Mouse (Mus musculus) intestine, embryonic 16.5 days (tissue): ENCODE measurements around the gene Nfat5. TPM values are rescaled to one million over a fixed set of nuclear protein-coding genes. Genes with fewer than 3 reads are reported as not detected.

ENCODE experiments used
- ATAC-seq: fragments of 200-750 bp; cut with Nextera tagmentation; 2 replicates; pipeline ENCODE4 v1.8.0; 2017; ENCODE audit warnings: moderate TSS enrichment, moderate library complexity
- H3K27ac ChIP-seq: fragments of 300-500 bp; sonication (generic); 2 replicates; pipeline ENCODE4 v1.5.1; 2014; ENCODE audit warnings: mild to moderate bottlenecking, low read length
- H3K27me3 ChIP-seq: fragments of 300-500 bp; sonication (generic); replicated peaks from 2 replicates; pipeline ENCODE4 v1.6.1; 2014; ENCODE audit warnings: low read length, control low read depth, mixed read lengths; ENCODE audit not compliant: control insufficient read depth, insufficient read depth
- H3K36me3 ChIP-seq: fragments of 300-500 bp; sonication (generic); 2 replicates; pipeline ENCODE4 v1.6.1; 2014; ENCODE audit warnings: low read length, control low read depth; ENCODE audit not compliant: control insufficient read depth, insufficient read depth
- H3K4me1 ChIP-seq: fragments of 300-500 bp; sonication (generic); 2 replicates; pipeline ENCODE4 v1.6.1; 2014; ENCODE audit warnings: low read length, control low read depth, mixed read lengths; ENCODE audit not compliant: control insufficient read depth, insufficient read depth
- H3K4me2 ChIP-seq: fragments of 300-500 bp; sonication (generic); 2 replicates; pipeline ENCODE4 v1.6.1; 2014; ENCODE audit warnings: low read depth, low read length, control low read depth
- H3K4me3 ChIP-seq: fragments of 300-500 bp; sonication (generic); 2 replicates; pipeline ENCODE4 v1.5.1; 2014; ENCODE audit warnings: mild to moderate bottlenecking, low read length
- H3K9ac ChIP-seq: fragments of 300-500 bp; sonication (generic); 2 replicates; pipeline ENCODE4 v1.6.1; 2014; ENCODE audit warnings: low read depth, low read length
- H3K9me3 ChIP-seq: fragments of 300-500 bp; sonication (generic); 2 replicates; pipeline ENCODE4 v1.6.1; 2016; ENCODE audit warnings: low read length, control low read depth; ENCODE audit not compliant: control insufficient read depth
- WGBS: fragments of 180-500 bp; shearing (Covaris S2); extraction: QIAGEN DNeasy Blood & Tissue Kit; methylation state at CpG from one replicate; pipeline ENCODE4 v1.1.7; 2014; 5-methylcytosine and 5-hydroxymethylcytosine counted together
- polyA plus RNA-seq: library from polyadenylated mRNA; unstranded; fragments of >200 nt; fragmentation: Nextera tagmentation; extraction: Ambion mirVana; gene quantifications from 2 replicates; pipeline ENCODE4 v1.2.1, GENCODE M21; 2015

Nfat5 gene
- polyA plus RNA-seq, 1 experiment from 2014 or later: 5.9 TPM

GRCm38 (mm10) chr8:107425230-107425597, 131.9 kb downstream of the Nfat5 start:
- Histone ChIP-seq H3K9me3 (no peaks in the 10 kb centered on the region), H3K4me3 (peak overlapping the region; percentile 73; the same call in 1 of the 2 replicates), H3K27me3 (no peaks in the 10 kb centered on the region), H3K4me2 (no peak overlapping the region), H3K9ac (peak overlapping the region; percentile 91; the same call in 1 of the 2 replicates), H3K27ac (no peak overlapping the region), H3K4me1 (peaks cover 10% of the 10 kb centered on the region), H3K36me3 (0 out of 2 replicates have a peak, but pooled peaks cover 2% of the 10 kb centered on the region)
- ATAC-seq: no peak
- 45% methylated on average over 8 of the region's 8 CpGs for WGBS

Other genes with a start within 250 kb of the Nfat5 start
- gene Pdf, start 244.9 kb upstream of the Nfat5 start, polyA plus RNA-seq: 47.1 and 47.7 TPM in 2 replicates
- 32.4 and 32.8 TPM in 2 replicates for gene Cog8, start 236.8 kb upstream of the Nfat5 start, polyA plus RNA-seq
- gene Nip7, start 236.6 kb upstream of the Nfat5 start, polyA plus RNA-seq: 73.5 and 85.9 TPM in 2 replicates
- 52.3 and 60.5 TPM in 2 replicates for gene Tmed6, start 227.8 kb upstream of the Nfat5 start, polyA plus RNA-seq
- 12.4 and 12.5 TPM in 2 replicates for gene Terf2, start 196.9 kb upstream of the Nfat5 start, polyA plus RNA-seq
- 155 and 177 TPM in 2 replicates for gene Cyb5b, start 142.8 kb upstream of the Nfat5 start, polyA plus RNA-seq
- 17.1 and 17.5 TPM in 2 replicates for gene Nqo1, start 109.7 kb downstream of the Nfat5 start, polyA plus RNA-seq
- 68.2 and 73.5 TPM in 2 replicates for gene Nob1, start 131.6 kb downstream of the Nfat5 start, polyA plus RNA-seq
- gene Wwp2, start 142.9 kb downstream of the Nfat5 start, polyA plus RNA-seq: 41.6 and 42.0 TPM in 2 replicates